Mouse (Mus musculus): ENCODE data around the gene Mapkapk2.

Mapkapk2 gene

GRCm38 (mm10) chr1:131080686-131081085 is 16.9 kb downstream of the Mapkapk2 start:
- no peak for DNase-seq (ENCODE audit: low spot score in 2 of 2)

DNA sequence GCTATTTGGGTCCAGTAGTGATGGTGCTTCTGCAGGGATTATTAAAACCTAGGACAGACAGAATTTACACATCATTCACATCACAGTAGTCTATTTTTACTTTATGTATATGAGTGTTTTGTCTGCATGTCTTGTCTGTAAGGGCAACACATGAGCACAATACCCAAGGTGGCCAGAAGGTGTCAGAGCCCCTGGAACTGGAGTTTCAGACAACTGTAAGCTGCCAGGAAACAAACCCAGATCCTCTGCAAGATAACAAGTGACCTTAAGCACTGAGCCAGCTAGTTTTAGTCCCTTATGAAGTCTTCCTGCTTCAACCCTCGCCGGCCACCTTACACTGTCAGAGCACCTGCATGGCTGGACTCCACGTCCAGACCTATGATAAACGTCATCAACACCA is 17.9 kb downstream of the Mapkapk2 start:
- no peak for DNase-seq (ENCODE audit: low spot score in 2 of 2)

GRCm38 (mm10) chr1:131078761-131079330 is 18.8 kb downstream of the Mapkapk2 start:
- peak; percentile 69 to 80 for DNase-seq (ENCODE audit: low spot score in 2 of 2)

- no peak for DNase-seq (ENCODE audit: low spot score in 2 of 2)
Measured at GRCm38 (mm10) chr1:131075098-131075791, 22.4 kb downstream of the Mapkapk2 start.

- DNase-seq (ENCODE audit: low spot score in 2 of 2): peak; percentile 73 to 75
Measured at GRCm38 (mm10) chr1:131074524-131074938, 23.1 kb downstream of the Mapkapk2 start.

DNA sequence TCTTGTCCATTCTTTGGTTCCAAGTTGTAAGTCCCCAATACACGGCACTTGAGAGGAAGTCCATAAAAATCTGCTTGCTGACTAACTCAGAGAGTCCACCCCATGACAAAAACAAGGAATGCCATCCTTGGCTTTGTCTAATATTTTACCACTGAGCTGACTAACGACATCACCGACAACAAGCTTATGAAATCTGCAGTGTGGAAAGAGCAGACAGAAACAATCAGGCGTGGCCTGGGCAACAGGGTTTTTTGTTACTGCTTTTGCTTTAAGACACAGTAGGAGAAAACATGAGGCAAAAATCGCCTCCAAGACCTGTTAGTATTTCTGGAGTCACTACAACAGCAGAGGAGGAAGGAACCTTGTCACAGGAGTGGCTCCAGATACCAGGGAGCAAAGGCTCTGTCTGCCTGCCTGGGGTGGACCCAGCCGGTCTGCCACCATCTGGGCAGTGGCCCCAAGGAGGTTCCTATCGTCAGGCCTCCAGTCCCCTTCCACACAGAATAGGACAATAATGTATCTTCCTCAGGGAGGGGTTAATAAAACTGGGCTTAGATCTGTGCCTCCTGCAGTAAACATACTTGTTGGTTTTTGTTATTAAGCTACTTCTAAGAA is 25.1 kb downstream of the Mapkapk2 start:
- no peak for DNase-seq (ENCODE audit: low spot score in 2 of 2)

DNA sequence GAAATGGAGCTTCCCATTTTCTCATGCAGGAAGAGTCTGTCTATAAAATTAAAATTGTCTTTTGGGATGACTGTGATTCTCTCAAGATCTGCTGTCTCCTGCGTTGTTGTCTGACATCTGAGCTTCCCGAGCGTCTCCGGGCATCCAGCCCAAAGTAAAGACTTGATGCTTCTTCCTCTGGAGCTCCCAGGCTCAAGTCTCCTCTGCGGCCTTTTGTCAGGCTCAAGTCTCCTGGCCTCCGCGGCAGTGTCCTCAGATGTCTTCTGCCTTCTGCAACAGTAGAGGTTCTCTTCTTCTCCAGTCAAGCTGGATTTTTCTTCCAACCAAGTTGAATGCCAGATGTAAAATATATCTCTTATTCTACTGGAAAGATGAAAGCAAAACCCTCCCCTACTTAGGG is 28.6 kb downstream of the Mapkapk2 start:
- no peak for DNase-seq (ENCODE audit: low spot score in 2 of 2)

DNA sequence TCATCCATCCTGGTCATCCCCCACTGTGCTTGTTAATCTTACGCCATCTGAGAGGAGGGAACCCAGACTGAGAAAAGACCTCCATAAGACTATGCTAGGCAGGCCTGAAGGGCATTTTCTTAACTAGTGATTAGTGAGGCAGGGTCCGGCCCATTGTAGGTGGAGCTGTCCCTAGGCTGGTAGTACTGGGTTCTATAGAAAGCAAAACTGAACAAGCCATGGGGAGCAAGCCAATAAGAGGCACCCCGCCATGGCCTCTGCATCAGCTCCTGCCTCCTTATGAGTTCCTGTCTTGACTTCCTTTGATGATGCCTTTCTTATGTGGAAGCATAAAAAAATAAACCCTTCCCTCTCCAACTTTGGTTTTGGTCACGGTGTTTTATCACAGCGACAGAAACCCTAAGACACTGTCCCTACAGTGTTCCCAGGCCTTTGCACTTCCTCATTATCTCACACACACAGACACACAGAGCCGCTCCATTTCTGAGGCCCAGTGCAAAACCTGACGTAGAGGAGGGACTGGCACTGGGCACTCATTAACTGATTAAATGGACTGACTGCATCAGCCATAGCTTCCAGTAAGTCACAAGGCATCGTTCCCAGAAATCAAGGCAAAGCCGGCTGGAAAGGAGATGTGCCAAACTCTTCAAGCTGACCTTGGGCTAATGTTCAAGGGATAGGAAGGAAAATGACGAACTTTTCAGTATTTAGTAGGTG is 29.5 kb downstream of the Mapkapk2 start:
- DNase-seq (ENCODE audit: low spot score in 2 of 2): no peak

DNA sequence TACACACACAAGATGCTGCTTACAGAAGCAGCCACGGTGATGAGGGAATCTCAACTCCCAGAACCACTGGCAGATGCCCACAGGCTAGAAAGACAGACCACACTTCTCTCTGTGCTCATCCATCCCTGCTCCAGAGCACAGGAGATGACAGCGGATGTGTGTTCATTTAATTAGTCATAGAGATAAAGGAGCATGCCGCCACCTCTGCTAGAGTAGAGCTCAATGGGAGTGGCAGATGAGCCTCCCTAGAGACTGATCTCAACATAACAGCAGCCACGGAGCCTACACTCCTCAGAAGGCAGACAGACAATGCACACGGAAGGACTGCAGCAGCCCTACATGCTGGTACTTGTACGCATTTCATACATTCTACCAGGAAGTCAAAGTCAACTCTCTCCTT is 33.4 kb downstream of the Mapkapk2 start:
- no peak for DNase-seq (ENCODE audit: low spot score in 2 of 2)

DNA sequence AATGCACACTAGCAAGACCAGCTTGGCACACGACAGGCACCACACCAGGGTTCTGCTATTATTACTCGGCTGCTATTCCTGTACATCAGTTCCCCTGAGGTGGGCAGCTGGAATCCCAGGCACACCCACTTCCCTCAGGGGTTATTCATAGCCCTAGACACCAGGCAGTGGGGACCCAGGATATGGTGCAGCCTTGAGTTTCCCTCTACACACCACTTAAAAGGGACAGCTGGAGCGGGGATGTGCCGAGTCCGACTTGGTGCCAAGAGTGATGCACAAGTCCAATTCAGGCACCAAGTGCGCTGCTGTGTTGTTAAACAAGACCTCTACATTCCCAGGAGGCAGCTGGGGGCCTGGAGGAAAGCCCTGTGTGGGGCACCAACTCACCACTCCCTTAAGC is 34.8 kb downstream of the Mapkapk2 start:
- DNase-seq (ENCODE audit: low spot score in 2 of 2): peak; percentile 51 to 75

- DNase-seq (ENCODE audit: low spot score in 2 of 2): no peak
Measured at GRCm38 (mm10) chr1:131061740-131062254, 35.8 kb downstream of the Mapkapk2 start.

DNA sequence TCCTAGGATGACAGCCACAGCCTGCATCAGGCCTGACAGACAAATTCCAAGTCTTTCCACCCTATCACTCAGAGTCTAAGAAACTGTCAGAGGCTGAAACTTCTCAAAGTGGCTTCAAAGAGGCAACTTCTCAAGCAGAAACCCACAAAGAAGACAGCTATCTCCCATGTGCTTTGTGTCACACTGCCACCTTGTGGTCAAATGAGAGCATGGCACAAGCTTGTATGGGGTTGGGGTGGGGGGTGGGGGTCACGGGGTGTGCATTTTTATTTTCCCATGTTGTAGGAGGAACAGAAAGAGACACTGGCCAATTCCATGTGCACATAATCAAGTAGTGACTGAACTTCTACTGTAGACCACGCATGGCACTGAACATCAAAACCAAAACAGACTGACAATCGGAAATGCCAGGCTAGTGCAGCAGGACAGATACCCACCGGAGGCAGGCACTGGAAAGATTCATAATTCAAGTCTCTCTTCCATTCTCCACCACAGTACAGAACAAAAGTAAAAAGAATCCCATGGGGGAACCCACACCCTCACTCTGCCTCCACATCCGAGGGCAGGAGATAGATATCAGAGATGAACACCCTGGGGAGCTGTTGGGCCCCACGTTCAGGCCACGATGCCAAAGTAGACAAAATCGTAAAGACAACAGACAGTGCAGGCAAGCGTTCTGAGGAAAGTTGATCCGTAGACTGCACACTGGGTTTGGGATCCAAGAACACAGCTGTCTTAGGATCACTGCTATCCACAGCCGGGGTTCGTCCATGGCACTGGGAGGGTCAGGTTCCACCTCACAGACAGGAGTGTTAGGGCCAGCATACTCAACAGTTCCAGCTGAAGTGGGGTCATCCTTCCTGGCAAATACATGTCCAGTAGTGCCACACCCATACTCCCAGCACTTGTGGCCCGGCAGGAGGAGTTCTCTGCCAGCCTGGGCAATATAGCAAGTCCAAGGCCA is 37.1 kb downstream of the Mapkapk2 start:
- DNase-seq (ENCODE audit: low spot score in 2 of 2): peak in 1 of 2 experiments; percentile 62

- no peak for DNase-seq (ENCODE audit: low spot score in 2 of 2)
Measured at GRCm38 (mm10) chr1:131059841-131060240, 37.8 kb downstream of the Mapkapk2 start.

- no peak for DNase-seq (ENCODE audit: low spot score in 2 of 2)
Measured at GRCm38 (mm10) chr1:131059411-131059810, 38.2 kb downstream of the Mapkapk2 start.

- DNase-seq (ENCODE audit: low spot score in 2 of 2): no peak
Measured at GRCm38 (mm10) chr1:131058431-131058830, 39.2 kb downstream of the Mapkapk2 start.

DNA sequence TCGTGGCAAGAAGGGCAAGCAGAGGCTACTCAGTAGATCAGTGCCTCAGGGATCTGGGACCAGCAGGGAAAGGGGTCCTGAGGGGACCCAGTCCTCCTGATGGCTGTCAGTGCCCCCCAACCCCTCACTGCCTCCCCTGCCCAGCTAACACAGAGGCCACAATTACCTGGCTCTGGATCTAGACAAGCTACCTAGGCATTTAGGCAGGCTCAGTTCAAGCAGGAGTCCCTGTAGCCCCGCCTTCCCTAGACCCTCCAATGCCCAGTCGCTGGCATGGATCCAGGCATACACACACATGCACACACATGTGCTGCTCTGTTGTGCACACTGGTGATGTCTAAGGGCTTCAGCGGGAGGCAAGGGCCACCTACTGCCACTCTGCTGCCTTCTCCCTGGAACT is 43.4 kb downstream of the Mapkapk2 start:
- DNase-seq (ENCODE audit: low spot score in 2 of 2): no peak

- DNase-seq (ENCODE audit: low spot score in 2 of 2): no peak
Measured at GRCm38 (mm10) chr1:131053656-131054055, 44.0 kb downstream of the Mapkapk2 start.

- peak; percentile 79 to 85 for DNase-seq (ENCODE audit: low spot score in 2 of 2)
Measured at GRCm38 (mm10) chr1:131053239-131053638, 44.4 kb downstream of the Mapkapk2 start.

GRCm38 (mm10) chr1:131051073-131051472 is 46.6 kb downstream of the Mapkapk2 start:
- peak; percentile 67 to 73 for DNase-seq (ENCODE audit: low spot score in 2 of 2)

GRCm38 (mm10) chr1:131050617-131051016 is 47.0 kb downstream of the Mapkapk2 start:
- DNase-seq (ENCODE audit: low spot score in 2 of 2): no peak

DNA sequence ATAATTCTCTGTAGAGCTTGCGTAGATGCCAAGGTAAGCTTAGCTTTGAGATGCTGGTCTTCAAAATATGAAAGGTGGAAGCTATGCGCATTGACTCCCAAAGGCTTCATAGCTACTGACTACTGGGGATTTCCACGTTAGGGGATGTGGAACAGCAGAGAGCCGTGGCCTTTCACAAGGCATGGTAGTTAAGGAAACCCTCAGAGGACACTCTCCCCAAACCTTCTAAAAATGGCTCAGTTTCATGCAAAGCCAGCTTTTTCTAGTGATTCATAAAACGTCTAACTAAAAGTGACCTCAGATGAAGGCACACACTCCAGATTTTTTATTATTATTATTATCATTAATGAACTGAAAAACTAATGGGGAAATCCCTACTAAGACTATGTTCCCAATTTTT is 47.6 kb downstream of the Mapkapk2 start:
- DNase-seq (ENCODE audit: low spot score in 2 of 2): no peak

Data from right cerebral cortex, adult 2 months (tissue).